Mouse (Mus musculus): ENCODE data around the gene Otogl. TPM values are rescaled to one million over a fixed set of nuclear protein-coding genes. Genes with fewer than 3 reads are reported as not detected.

Otogl gene
- under 1 TPM; 0.27 to 0.30 TPM for total RNA-seq (2021)

- DNase-seq, result no peak
Observed at GRCm38 (mm10) chr10:107912084-107912573, at the start of gene Otogl. Otogl (minus strand) TSS chr10:107912134.

GRCm38 (mm10) chr10:107956588-107956987, 44.7 kb upstream of the Otogl start:
- DNase-seq, result no peak

DNA sequence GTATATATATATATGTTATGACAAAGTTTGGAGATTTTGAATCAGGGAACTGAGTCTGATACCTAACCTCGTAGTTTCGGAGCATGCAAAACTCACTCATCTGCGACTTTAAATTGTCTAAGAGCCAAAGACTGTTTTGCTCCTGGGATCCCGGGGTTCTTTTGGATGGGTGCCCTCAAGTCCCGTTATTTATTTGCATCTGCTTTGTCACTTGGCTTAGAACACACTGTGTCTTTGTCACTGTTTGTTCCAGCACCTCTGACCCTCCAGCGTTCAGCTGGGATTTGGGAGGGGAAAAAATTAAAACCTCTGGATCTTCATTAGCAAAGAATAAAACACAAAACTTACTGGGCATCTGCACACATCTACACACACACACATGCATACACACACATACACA, 42.5 kb upstream of the Otogl start:
- no peak for DNase-seq

GRCm38 (mm10) chr10:107951596-107951995, 39.7 kb upstream of the Otogl start:
- no peak for DNase-seq

- no peak for DNase-seq
Observed at GRCm38 (mm10) chr10:107949945-107950344, 38.0 kb upstream of the Otogl start.

- DNase-seq, result no peak
Observed at GRCm38 (mm10) chr10:107948647-107949046, 36.7 kb upstream of the Otogl start.

GRCm38 (mm10) chr10:107948038-107948437, 36.1 kb upstream of the Otogl start:
- DNase-seq, result no peak

DNA sequence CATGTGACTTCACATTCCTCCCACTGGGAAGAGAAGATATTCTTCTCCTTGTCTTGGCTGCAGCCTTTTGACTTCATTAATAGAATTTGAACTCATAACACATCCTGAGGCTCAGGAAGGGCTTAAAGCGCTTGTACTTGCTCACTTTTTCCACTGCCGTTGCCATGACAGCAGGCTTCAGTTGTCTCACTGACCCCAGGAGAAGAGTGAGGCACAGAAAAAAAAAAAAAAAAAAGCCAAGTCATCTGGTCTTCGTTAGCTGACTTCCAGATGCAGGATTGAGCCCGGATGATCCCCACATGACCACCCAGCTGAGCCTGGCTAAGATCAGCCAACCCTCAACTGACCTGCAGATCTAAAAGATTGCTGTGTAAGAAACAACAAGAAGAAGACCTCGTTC, 34.4 kb upstream of the Otogl start:
- no peak for DNase-seq

DNA sequence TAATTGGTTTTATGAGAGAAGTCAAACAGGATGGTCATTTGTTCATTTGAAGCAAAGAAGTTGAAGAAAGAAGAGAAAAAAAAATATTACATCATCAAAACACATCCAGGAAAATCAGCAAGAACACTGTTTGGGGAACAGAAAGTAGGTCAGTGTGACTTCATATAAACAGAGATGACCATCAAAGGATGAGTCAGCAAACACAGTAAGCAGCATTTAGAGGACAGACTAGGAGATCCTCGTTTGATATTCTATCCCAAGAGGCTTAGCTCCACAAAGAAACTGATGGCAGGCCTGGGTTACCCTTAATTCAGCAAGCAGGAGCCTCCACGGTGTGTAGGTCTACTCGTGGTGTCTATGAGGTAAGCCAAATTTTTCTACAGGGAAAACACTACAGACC, 31.9 kb upstream of the Otogl start:
- no peak for DNase-seq

- no peak for DNase-seq
Observed at GRCm38 (mm10) chr10:107941188-107941900, 29.4 kb upstream of the Otogl start.

- DNase-seq, result no peak
Observed at GRCm38 (mm10) chr10:107940302-107940701, 28.4 kb upstream of the Otogl start.

DNA sequence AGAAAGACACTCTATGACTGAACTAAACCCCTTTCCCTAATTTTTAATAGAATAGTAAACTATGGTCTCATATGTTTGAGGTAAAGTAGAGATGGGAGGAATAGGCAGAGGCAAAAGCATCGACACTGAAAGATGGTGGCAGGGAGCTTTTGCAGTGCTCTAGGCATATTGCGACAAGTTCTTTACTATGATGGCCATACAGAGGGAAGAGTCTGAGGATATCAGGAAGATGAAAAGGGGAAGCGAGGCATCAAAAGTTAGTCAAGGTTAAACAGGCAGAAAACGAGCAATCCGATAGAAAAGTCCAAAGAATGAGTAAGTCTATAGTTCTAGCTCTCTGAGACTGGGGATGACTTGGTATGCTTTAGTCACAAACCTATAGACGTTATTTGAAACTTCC, 27.9 kb upstream of the Otogl start:
- no peak for DNase-seq

- no peak for DNase-seq
Observed at GRCm38 (mm10) chr10:107934055-107934454, 22.1 kb upstream of the Otogl start.

DNA sequence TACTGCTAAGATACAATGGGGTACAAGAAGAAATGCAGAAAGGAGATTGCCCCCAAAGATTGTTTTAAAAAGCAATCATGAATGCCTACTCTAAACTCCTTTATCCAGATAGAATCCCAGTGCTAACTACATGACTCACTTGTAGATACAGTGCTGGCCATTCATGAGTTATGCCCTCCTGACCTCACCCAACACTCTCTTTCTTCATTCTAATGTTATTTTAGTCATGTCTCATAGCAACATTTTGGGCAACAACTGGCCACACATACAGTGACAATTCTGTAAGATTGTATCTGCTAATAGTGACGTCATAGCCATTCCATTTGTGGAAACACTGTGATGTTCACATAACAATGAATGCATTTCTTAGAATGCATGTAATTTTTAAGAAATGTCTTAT, 21.6 kb upstream of the Otogl start:
- no peak for DNase-seq

- DNase-seq, result peak; percentile 47 to 59
Observed at GRCm38 (mm10) chr10:107931833-107932828, 20.2 kb upstream of the Otogl start.

DNA sequence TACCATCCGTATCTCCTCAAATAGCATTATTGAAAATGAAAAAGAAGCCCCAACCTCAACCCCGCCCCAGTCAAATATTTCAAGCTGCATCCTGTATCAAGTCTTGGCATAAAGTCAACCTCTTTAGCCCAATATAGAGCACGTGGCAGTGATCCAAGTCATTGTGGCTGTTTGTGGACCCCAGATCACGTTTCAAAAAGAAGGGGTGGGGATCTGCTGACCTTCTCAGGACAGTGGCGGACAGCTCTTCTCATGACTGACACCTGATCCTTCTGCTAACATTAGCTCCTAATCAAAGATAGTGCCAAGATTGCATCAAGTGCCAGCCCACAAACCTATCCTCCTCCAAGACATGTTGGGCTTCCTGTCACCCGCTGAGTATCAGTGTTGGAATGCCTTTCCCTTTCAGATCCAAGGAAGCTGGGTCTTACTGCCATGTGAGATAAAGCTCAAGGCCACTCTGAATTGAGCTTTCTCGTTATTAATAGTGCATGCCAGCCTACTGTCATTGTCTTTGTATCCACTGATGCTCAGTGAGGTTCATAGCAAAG, 18.6 kb upstream of the Otogl start:
- no peak for DNase-seq

DNA sequence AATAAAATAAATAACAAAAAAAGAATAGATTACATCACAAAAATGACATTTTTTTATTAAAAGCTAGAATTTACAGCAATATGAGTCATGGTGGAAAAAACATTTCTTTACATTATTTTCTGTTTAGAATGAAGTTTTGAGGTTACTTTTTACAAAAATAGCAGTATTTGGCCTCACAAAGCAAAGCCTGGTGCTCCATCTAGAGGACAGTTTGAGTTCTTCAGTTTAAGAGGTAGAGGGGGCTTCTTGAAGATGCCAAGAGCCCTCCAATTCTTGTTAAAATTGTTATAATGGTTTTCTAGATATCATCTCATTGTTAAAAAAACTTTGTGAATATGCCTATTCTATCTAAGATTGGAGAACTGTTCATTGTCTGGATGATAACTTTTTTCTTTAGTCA, 13.4 kb upstream of the Otogl start:
- DNase-seq, result no peak

DNA sequence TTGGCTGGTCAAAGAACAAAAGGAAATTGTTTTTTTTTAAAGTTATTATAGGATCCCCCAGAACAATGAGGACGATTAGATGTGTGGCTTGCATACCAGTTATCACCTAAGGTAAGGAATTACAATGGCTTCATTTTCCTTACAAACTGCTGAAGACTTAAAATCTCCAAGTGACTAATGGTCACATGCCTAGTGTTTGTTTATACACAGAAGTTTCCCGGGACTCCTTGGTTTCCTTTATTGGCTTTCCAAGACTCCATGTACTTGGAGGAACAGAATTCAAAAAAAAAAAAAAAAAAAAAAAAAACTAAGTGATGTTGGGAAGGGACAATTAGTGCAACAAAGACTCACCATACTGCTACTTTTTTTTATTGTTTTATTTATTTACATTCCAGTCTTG, 11.9 kb upstream of the Otogl start:
- DNase-seq, result no peak

GRCm38 (mm10) chr10:107922750-107923149, 10.8 kb upstream of the Otogl start:
- DNase-seq, result no peak

DNA sequence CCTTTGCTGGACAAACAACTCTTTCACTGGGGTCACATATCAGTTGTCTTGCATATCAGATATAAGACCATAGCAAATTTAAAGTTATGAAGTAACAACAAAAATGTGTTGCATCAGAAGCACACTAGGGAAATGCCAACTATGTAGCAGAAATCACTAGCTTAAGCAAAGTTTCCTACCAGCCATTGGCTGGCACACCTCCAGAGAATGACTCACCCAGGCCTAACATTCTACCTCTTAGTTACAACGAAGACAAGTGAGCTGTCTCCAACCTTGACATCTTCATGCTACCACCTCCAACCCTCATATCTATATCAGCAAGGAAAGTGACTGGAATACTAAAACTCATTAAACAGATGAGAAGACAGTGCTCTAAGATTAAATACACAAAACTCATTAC, 9.6 kb upstream of the Otogl start:
- no peak for DNase-seq

- DNase-seq, result no peak
Observed at GRCm38 (mm10) chr10:107921134-107921533, 9.2 kb upstream of the Otogl start.

DNA sequence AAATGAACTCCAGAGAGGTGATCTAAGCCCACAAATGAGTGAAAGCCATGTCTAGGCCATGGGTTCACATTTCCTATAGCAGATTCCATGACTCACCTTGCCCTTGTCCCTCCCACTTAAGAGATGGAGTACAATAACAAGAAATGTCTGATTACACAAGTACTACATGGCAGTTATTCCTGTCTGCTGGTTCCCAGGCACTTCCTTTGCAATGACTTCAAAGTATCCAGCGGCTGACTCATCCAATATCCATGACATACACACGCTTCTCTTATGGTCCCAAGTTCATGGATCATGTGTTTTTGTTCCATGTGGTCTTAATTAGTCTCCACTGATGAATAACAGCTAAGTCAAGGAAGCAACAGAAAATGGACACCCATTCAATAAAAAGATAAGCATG, 1.1 kb upstream of the Otogl start:
- no peak for DNase-seq

- DNase-seq, result no peak
Observed at GRCm38 (mm10) chr10:107906453-107906852, 5.5 kb downstream of the Otogl start.

Measured in layer of hippocampus, postnatal 36 days (tissue).